Mouse (Mus musculus) hindbrain, embryonic 11.5 days (tissue): ENCODE data around the gene Scrn1. TPM values are rescaled to one million over a fixed set of nuclear protein-coding genes. Genes with fewer than 3 reads are reported as not detected.

ENCODE experiments used
- ATAC-seq: fragments of 200-750 bp; cut with Nextera tagmentation; 2 replicates; pipeline ENCODE4 v1.8.0; 2017; ENCODE audit warnings: mild to moderate bottlenecking, moderate TSS enrichment, moderate library complexity; ENCODE audit not compliant: low FRiP score
- DNase-seq: peaks from one replicate; pipeline ENCODE4 v3.0.0-alpha.2; 2015; ENCODE audit warnings: low spot score
- H3K27ac ChIP-seq: fragments of 300-500 bp; sonication (generic); 2 replicates; pipeline ENCODE4 v1.5.1; 2014; ENCODE audit warnings: mild to moderate bottlenecking, low read depth, low read length
- H3K27me3 ChIP-seq: fragments of 300-500 bp; sonication (generic); 2 replicates; pipeline ENCODE4 v1.6.1; 2014; ENCODE audit warnings: mild to moderate bottlenecking, low read length, moderate library complexity, mixed read lengths; ENCODE audit not compliant: control insufficient read depth, insufficient read depth
- H3K36me3 ChIP-seq: fragments of 300-500 bp; sonication (generic); 2 replicates; pipeline ENCODE4 v1.6.1; 2014; ENCODE audit warnings: mild to moderate bottlenecking, low read length, moderate library complexity, mixed read lengths; ENCODE audit not compliant: control insufficient read depth, insufficient read depth
- H3K4me1 ChIP-seq: fragments of 300-500 bp; sonication (generic); replicated peaks from 2 replicates; pipeline ENCODE4 v1.6.1; 2014; ENCODE audit warnings: low read length, mixed read lengths; ENCODE audit not compliant: control insufficient read depth, insufficient read depth
- H3K4me2 ChIP-seq: fragments of 300-500 bp; sonication (generic); replicated peaks from 2 replicates; pipeline ENCODE4 v1.6.1; 2014; ENCODE audit warnings: mild to moderate bottlenecking, low read depth, low read length
- H3K4me3 ChIP-seq: fragments of 300-500 bp; sonication (generic); 2 replicates; pipeline ENCODE4 v1.5.1; 2014; ENCODE audit warnings: low read depth, low read length
- H3K9ac ChIP-seq: fragments of 300-500 bp; sonication (generic); 2 replicates; pipeline ENCODE4 v1.6.1; 2014; ENCODE audit warnings: low read depth, low read length
- H3K9me3 ChIP-seq: fragments of 300-500 bp; sonication (generic); 2 replicates; pipeline ENCODE4 v1.6.1; 2016; ENCODE audit warnings: low read length; ENCODE audit not compliant: control insufficient read depth
- WGBS: fragments of 180-500 bp; shearing (Covaris S2); extraction: QIAGEN DNeasy Blood & Tissue Kit; methylation state at CpG from one replicate; pipeline ENCODE4 v1.1.7; 2014; 5-methylcytosine and 5-hydroxymethylcytosine counted together
- polyA plus RNA-seq: library from polyadenylated mRNA; unstranded; fragments of >200 nt; fragmentation: Nextera tagmentation; extraction: Ambion mirVana; gene quantifications from 2 replicates; pipeline ENCODE4 v1.2.1, GENCODE M21; 2014

Scrn1 gene
- polyA plus RNA-seq, 1 experiment from 2014 or later: 75.2 TPM

GRCm38 (mm10) chr6:54464926-54465325 is 101.4 kb downstream of the Scrn1 start:
- Histone ChIP-seq H3K27ac (no peak overlapping the region), H3K9me3 (no peaks in the 10 kb centered on the region), H3K36me3 (no peaks in the 10 kb centered on the region), H3K4me3 (no peak overlapping the region), H3K9ac (no peak overlapping the region), H3K27me3 (no peaks in the 10 kb centered on the region), H3K4me2 (no peak overlapping the region), H3K4me1 (no peaks in the 10 kb centered on the region)
- WGBS: 86% methylated on average over 4 of the region's 4 CpGs
- no peak for ATAC-seq
- DNase-seq: no peak

GRCm38 (mm10) chr6:54463701-54464458 is 102.4 kb downstream of the Scrn1 start:
- H3K4me2 ChIP-seq: no peak overlapping the region
- DNase-seq (no peak), ATAC-seq (no peak)
- H3K9me3 ChIP-seq: no peaks in the 10 kb centered on the region
- H3K9ac ChIP-seq: no peak overlapping the region
- no peak overlapping the region for H3K27ac ChIP-seq
- no peak overlapping the region for H3K4me3 ChIP-seq
- no peaks in the 10 kb centered on the region for H3K36me3 ChIP-seq
- H3K4me1 ChIP-seq: no peaks in the 10 kb centered on the region
- no peaks in the 10 kb centered on the region for H3K27me3 ChIP-seq
- WGBS: 66% methylated on average over 8 of the region's 8 CpGs

- WGBS: 91% methylated on average over 6 of the region's 6 CpGs
- Histone ChIP-seq H3K4me2 (no peak overlapping the region), H3K36me3 (no peaks in the 10 kb centered on the region), H3K27ac (no peak overlapping the region), H3K9me3 (no peaks in the 10 kb centered on the region), H3K4me1 (no peaks in the 10 kb centered on the region), H3K4me3 (no peak overlapping the region), H3K9ac (no peak overlapping the region), H3K27me3 (no peaks in the 10 kb centered on the region)
- no peak for DNase-seq
- no peak for ATAC-seq
Measured at GRCm38 (mm10) chr6:54462766-54463165, 103.5 kb downstream of the Scrn1 start.

GRCm38 (mm10) chr6:54460915-54461671 is 105.2 kb downstream of the Scrn1 start:
- Histone ChIP-seq H3K27ac (no peak overlapping the region), H3K4me2 (no peak overlapping the region), H3K4me1 (no peaks in the 10 kb centered on the region), H3K36me3 (no peaks in the 10 kb centered on the region), H3K9me3 (no peaks in the 10 kb centered on the region), H3K27me3 (no peaks in the 10 kb centered on the region), H3K9ac (no peak overlapping the region), H3K4me3 (no peak overlapping the region)
- WGBS: 80% methylated on average over 13 of the region's 13 CpGs
- ATAC-seq (no peak), DNase-seq (no peak)

GRCm38 (mm10) chr6:54460172-54460914 is 105.9 kb downstream of the Scrn1 start:
- WGBS: 80% methylated on average over 6 of the region's 6 CpGs
- H3K4me1 ChIP-seq: no peaks in the 10 kb centered on the region
- no peaks in the 10 kb centered on the region for H3K36me3 ChIP-seq
- H3K4me3 ChIP-seq: no peak overlapping the region
- ATAC-seq: no peak
- H3K27me3 ChIP-seq: no peaks in the 10 kb centered on the region
- H3K9ac ChIP-seq: no peak overlapping the region
- DNase-seq: no peak
- H3K4me2 ChIP-seq: no peak overlapping the region
- H3K9me3 ChIP-seq: no peaks in the 10 kb centered on the region
- no peak overlapping the region for H3K27ac ChIP-seq

- Histone ChIP-seq H3K27me3 (no peaks in the 10 kb centered on the region), H3K36me3 (no peaks in the 10 kb centered on the region), H3K4me1 (no peaks in the 10 kb centered on the region), H3K4me2 (no peak overlapping the region), H3K27ac (no peak overlapping the region), H3K9ac (no peak overlapping the region), H3K9me3 (no peaks in the 10 kb centered on the region), H3K4me3 (no peak overlapping the region)
- DNase-seq (no peak), ATAC-seq (no peak)
- WGBS: 76% methylated on average over 7 of the region's 7 CpGs
Measured at GRCm38 (mm10) chr6:54459661-54460060, 106.6 kb downstream of the Scrn1 start.

Other genes with a start within 250 kb of the Scrn1 start
- 0.36 and 0.86 TPM in 2 replicates for gene Prr15, start 240.7 kb downstream of the Scrn1 start, polyA plus RNA-seq
- 0.63 and 0.83 TPM in 2 replicates for gene Wipf3, start 136.9 kb downstream of the Scrn1 start, polyA plus RNA-seq
- gene Plekha8, start 28.6 kb upstream of the Scrn1 start, polyA plus RNA-seq: 16.8 and 19.6 TPM in 2 replicates
- gene Fkbp14, start 30.8 kb upstream of the Scrn1 start, polyA plus RNA-seq: 16.2 and 17.9 TPM in 2 replicates
- gene Mturn, start 115.1 kb upstream of the Scrn1 start, polyA plus RNA-seq: 32.4 and 37.7 TPM in 2 replicates